Mouse (Mus musculus): ENCODE measurements around the gene Itgb8.

GRCm38 (mm10) chr12:119164672-119165071 lies 73.9 kb downstream of the Itgb8 start:
- no peak for TF ChIP-seq CTCF (IDR thresholded peaks at IDR 0.05; ENCODE audit: low read depth, low read length)
- no peak for TF ChIP-seq POLR2A (IDR thresholded peaks at IDR 0.05; ENCODE audit: borderline replicate concordance, low read depth, low read length)

Data from bone marrow macrophage, adult 2 months (primary cell).